Mouse (Mus musculus) limb, embryonic 13.5 days (tissue): ENCODE measurements around the gene Gm382. TPM values are rescaled to one million over a fixed set of nuclear protein-coding genes. Genes with fewer than 3 reads are reported as not detected.

Source experiments
- ATAC-seq: fragments of 200-750 bp; cut with Nextera tagmentation; 2 replicates; pipeline ENCODE4 v1.8.0; 2017; ENCODE audit warnings: low read depth, moderate number of reproducible peaks, moderate TSS enrichment; ENCODE audit not compliant: low FRiP score
- H3K27ac ChIP-seq: fragments of 300-500 bp; sonication (generic); 2 replicates; pipeline ENCODE4 v1.5.1; 2015; ENCODE audit warnings: inconsistent platforms, mild to moderate bottlenecking, moderate library complexity
- H3K27me3 ChIP-seq: fragments of 300-500 bp; sonication (generic); 2 replicates; pipeline ENCODE4 v1.6.1; 2015; ENCODE audit warnings: mild to moderate bottlenecking, inconsistent platforms
- H3K36me3 ChIP-seq: fragments of 300-500 bp; sonication (generic); 2 replicates; pipeline ENCODE4 v1.6.1; 2015; ENCODE audit warnings: inconsistent platforms, mild to moderate bottlenecking, moderate library complexity
- H3K4me1 ChIP-seq: fragments of 300-500 bp; sonication (generic); 2 replicates; pipeline ENCODE4 v1.6.1; 2015; ENCODE audit warnings: inconsistent platforms
- H3K4me2 ChIP-seq: fragments of 300-500 bp; sonication (generic); replicated peaks from 2 replicates; pipeline ENCODE4 v1.6.1; 2015; ENCODE audit warnings: inconsistent platforms, mild to moderate bottlenecking, moderate library complexity
- H3K4me3 ChIP-seq: fragments of 300-500 bp; sonication (generic); 2 replicates; pipeline ENCODE4 v1.5.1; 2015; ENCODE audit warnings: moderate library complexity, mild to moderate bottlenecking, inconsistent platforms
- H3K9ac ChIP-seq: fragments of 300-500 bp; sonication (generic); 2 replicates; pipeline ENCODE4 v1.6.1; 2015; ENCODE audit warnings: mild to moderate bottlenecking, inconsistent platforms
- H3K9me3 ChIP-seq: fragments of 300-500 bp; sonication (generic); 2 replicates; pipeline ENCODE4 v1.6.1; 2016; ENCODE audit warnings: inconsistent platforms
- WGBS: fragments of 180-500 bp; shearing (Covaris S2); methylation state at CpG from one replicate; pipeline ENCODE4 v1.1.7; 2015; 5-methylcytosine and 5-hydroxymethylcytosine counted together
- polyA plus RNA-seq: library from polyadenylated mRNA; unstranded; fragments of >200 nt; fragmentation: Nextera tagmentation; extraction: Ambion mirVana; gene quantifications from 2 replicates; pipeline ENCODE4 v1.2.1, GENCODE M21; 2015

Gene Gm382
- not detected in 2 replicates for polyA plus RNA-seq

DNA sequence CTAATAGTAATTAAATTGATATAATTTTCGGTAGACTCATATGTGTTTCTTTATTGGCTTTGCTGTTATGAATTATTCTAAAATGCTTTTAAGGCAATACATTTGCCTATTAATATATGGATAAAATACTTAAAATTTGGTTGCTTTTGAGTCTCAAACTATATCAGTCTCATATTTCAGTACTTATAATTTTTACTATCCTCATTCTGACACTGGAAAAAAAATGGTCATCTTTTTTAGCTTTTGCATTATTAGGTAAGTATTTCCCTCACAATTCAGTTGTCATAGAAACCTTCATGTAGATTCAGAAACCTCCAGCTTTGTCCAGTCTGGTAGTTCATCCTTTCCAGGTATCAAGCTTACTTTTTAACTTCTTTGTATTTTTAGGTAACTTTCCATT lies at the start of gene Gm382:
Gene Gm382, plus strand, starts transcription at position 301 of the 400 bp plus-strand sequence.
- no peak for ATAC-seq
- Histone ChIP-seq H3K4me2 (no peak within 1 kb of the TSS), H3K27me3 (no peaks in the 10 kb centered on the region), H3K4me1 (no peaks in the 10 kb centered on the region), H3K4me3 (no peak within 1 kb of the TSS), H3K36me3 (no peaks in the 10 kb centered on the region), H3K9ac (no peak within 1 kb of the TSS), H3K9me3 (no peaks in the 10 kb centered on the region), H3K27ac (no peak within 1 kb of the TSS)
- 90% methylated on average over 1 of the region's 1 CpGs for WGBS

DNA sequence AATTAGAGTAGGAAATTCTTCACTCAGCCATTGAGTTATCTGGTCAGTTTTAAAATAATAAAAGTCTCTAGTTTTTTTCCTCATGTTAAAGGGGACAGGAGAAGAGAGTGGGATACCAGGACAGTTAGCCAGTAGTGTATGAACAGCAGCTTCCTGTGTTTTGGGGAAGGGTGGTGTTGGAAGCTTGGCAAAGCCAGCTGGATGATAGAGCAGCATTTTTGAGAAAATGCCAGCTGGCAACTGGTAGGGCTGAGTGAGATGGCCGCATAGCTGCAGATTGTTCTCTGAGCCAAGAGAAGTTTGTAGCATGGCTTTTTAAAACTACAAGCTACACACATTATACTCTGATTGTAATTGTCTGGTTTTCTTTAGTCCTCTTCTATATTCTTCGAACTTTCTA lies 30.4 kb downstream of the Gm382 start:
- H3K9ac ChIP-seq: no peak overlapping the region
- H3K4me1 ChIP-seq: no peaks in the 10 kb centered on the region
- H3K9me3 ChIP-seq: no peaks in the 10 kb centered on the region
- H3K27me3 ChIP-seq: no peaks in the 10 kb centered on the region
- ATAC-seq: no peak
- H3K36me3 ChIP-seq: no peaks in the 10 kb centered on the region
- H3K27ac ChIP-seq: no peak overlapping the region
- no peak overlapping the region for H3K4me2 ChIP-seq
- 90% methylated on average over 2 of the region's 2 CpGs for WGBS
- no peak overlapping the region for H3K4me3 ChIP-seq

DNA sequence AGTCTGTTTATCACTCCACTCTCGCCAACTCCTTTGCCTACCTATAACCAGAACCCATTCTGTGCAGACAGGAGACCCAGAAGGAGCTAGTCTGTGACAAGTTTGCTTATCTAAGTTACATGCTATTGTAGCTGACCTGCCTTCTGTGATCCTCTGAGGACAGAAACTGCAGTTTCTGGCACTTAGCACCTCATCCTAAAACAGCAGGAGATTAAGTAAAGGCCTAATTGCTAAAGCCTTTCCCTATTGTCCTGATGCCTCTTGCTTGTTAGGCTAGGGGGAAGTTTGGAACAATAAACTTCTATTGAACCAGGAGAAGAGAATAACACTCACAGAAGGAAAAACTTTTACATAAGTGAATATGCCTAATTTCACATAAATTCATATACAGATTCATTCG lies 51.5 kb downstream of the Gm382 start:
- no peak overlapping the region for H3K4me2 ChIP-seq
- H3K4me1 ChIP-seq: no peaks in the 10 kb centered on the region
- WGBS: 66% methylated on average over 2 of the region's 2 CpGs
- no peak overlapping the region for H3K4me3 ChIP-seq
- no peaks in the 10 kb centered on the region for H3K9me3 ChIP-seq
- H3K9ac ChIP-seq: no peak overlapping the region
- no peak overlapping the region for H3K27ac ChIP-seq
- H3K27me3 ChIP-seq: no peaks in the 10 kb centered on the region
- no peaks in the 10 kb centered on the region for H3K36me3 ChIP-seq
- ATAC-seq: no peak

DNA sequence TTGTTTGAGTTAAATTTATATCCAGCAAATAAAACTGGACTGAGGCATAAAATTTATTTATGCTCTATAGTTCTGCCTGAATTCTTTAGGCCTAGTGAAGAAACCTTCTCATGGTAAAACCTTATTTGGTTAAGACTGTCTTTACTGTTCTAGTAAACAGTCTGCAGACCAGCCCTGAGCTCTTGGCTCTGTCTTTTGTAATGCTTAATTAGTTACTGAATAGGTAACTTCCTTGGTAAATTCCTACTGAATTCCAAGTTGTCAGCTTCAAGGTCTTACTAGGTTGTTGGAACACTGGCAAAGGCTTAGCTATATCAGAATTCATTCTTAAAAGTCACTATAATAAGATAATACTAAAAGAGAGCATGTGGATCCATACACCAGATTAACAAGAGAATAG lies 53.3 kb downstream of the Gm382 start:
- Histone ChIP-seq H3K36me3 (no peaks in the 10 kb centered on the region), H3K27me3 (no peaks in the 10 kb centered on the region), H3K4me2 (no peak overlapping the region), H3K4me1 (no peaks in the 10 kb centered on the region), H3K9me3 (no peaks in the 10 kb centered on the region), H3K4me3 (no peak overlapping the region), H3K27ac (no peak overlapping the region), H3K9ac (no peak overlapping the region)
- ATAC-seq: no peak

DNA sequence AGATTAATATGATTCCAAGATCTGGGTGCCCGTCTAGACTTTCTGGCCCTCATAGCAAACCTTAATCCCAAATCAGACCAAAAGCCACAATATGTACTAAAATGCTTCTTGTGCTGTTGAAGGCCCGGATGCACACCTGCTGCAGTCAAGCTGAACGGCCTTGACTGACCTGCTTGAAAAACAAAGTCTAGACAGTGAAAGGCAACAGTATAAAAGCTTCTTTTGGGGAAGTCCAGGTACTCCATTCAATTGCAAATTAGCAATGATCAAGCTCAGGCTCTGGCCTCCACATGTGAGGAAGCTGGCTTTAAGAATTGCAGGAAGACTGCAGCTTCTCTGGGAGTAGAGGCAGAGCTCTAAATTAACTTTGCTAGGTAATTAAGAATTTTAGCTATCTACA lies 54.2 kb downstream of the Gm382 start:
- Histone ChIP-seq H3K4me3 (no peak overlapping the region), H3K4me2 (no peak overlapping the region), H3K4me1 (no peaks in the 10 kb centered on the region), H3K27me3 (no peaks in the 10 kb centered on the region), H3K9ac (no peak overlapping the region), H3K9me3 (no peaks in the 10 kb centered on the region), H3K36me3 (no peaks in the 10 kb centered on the region), H3K27ac (no peak overlapping the region)
- 91% methylated on average over 3 of the region's 3 CpGs for WGBS
- no peak for ATAC-seq

DNA sequence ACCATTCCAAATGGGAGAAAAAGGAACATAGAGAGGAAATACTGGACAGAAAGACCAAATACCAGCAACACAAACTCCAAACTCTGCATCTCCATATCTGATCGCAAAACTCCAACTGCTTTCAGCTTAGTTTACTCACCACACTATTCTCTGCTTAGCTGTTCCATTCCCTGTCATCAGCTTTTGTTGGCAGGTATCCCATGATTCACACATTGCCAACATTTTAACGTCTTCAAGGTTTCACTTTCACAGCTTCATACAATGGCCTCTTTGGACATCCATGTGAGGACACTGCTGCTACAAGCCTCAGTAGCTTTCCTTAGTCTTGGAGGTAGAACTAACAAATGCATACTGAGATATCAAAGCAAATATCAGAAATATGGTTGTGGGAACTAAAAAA lies 64.6 kb downstream of the Gm382 start:
- 79% methylated on average over 2 of the region's 2 CpGs for WGBS
- Histone ChIP-seq H3K36me3 (no peaks in the 10 kb centered on the region), H3K4me2 (no peak overlapping the region), H3K27ac (no peak overlapping the region), H3K4me3 (no peak overlapping the region), H3K27me3 (no peaks in the 10 kb centered on the region), H3K4me1 (no peaks in the 10 kb centered on the region), H3K9ac (no peak overlapping the region), H3K9me3 (no peaks in the 10 kb centered on the region)
- ATAC-seq: no peak

Other genes starting within 250 kb of the Gm382 start
- gene 4932411N23Rik, start 224.1 kb upstream of the Gm382 start, polyA plus RNA-seq: not detected in 2 replicates